Mouse (Mus musculus) cerebellum, adult 11 months (tissue): ENCODE measurements around the gene Sult6b2.
A peak's percentile ranks its signal among the peaks of the same experiment; 100 is the strongest.

Source experiments
- DNase-seq: peaks from one replicate; pipeline ENCODE4 v3.0.0; 2022

The Sult6b2 gene

DNA sequence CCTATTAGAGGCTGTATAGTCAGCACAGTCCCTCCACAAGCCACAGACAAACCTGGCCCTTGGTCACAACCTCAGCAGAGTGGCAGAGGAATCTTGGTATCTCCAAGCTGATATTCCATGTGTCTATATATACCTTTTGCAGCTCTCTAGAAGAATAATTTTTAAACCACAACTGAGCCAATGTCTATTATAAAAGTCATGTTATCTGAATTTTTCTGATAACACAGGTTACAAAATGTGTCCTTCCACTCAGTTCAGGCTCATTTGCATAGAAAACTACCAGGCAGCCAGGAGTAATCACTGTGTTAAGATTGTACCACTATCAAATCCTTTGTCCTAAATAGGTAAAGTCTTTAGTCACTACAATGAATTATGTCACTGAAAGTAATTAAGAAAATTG lies at the start of gene Sult6b2:
TSS of gene Sult6b2 (minus strand) at position 101 of the 400 bp plus-strand sequence.
- DNase-seq = no peak

DNA sequence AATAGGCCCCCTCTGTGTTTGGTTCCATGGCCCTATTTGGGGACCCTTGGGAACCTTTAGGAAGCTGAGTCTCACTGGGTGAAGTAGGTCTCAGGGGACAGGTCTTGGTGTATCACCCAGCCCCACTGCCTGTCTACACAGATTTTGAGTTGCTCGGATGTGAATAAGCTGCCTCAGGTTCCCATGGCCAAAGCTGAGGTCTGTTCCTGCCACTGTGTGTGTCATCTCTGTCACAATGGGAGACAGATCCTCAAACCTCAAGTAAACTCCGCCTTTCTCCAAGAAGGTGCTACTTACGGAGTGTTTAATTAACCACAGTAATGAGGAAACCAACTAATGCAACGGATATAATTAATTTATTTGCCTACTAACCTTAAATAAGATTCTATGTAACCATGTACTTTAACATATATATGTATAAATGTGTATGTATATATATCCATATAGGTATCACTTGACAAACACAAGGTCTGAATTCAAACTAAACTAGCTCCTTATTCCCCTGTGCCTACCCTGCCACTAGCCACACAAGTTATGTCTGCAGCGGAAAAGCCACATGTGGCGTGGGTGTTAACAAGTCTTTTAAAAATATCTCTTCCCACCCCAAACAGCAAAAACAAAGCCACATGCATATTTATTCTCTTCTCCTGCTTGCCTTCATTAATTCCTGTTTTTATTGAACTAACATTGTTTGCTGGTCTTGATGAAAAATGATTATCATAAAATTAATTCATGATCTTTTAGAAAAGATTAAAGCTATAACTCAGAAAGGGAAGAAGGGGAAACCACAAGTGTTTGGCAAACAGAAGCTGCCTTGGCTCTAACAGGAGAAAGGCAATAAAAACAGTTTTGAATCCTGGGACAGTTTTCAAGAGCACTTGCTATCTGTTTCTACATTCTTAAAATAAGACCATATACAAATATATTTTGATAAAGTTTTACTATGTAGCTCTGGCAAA lies 48.4 kb upstream of the Sult6b2 start:
- no peak for DNase-seq

DNA sequence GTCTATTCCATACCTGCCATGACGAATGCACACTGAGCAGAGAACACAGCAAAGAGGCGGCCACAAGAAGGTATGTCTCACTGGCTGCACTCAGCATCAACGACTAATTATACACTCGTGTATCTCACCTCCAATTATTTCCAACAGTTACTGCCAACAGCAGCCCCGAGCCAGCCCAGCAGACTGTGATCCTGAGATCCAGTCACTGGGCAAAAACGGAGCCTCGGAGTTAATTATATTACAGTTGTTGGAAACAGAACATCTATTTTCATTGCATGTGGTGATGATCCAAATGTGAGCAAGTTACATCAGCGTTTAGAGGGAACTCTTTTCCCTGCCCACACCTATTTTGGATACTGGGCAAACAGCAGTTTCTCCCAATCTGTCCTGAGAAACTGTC lies 46.1 kb upstream of the Sult6b2 start:
- DNase-seq = no peak

DNA sequence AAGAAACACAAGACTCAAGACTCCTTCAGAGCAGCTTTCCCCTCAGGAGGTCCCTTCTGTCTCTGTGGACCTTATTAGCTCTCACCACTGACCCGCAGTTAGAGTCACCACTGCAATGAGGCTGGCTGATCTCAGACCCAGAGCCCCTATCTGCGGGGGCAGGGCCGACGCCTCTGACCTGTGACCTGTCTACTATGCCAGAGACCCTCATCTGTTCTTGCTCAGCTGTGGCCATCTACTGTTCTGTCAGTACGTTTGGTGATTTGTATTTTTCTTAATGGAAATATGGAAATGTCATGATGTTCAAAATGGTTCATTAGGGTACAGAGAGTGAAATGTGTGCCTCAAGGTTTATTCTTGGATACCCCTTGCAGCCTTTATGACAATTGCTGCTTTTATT lies 45.0 kb upstream of the Sult6b2 start:
- no peak for DNase-seq

DNA sequence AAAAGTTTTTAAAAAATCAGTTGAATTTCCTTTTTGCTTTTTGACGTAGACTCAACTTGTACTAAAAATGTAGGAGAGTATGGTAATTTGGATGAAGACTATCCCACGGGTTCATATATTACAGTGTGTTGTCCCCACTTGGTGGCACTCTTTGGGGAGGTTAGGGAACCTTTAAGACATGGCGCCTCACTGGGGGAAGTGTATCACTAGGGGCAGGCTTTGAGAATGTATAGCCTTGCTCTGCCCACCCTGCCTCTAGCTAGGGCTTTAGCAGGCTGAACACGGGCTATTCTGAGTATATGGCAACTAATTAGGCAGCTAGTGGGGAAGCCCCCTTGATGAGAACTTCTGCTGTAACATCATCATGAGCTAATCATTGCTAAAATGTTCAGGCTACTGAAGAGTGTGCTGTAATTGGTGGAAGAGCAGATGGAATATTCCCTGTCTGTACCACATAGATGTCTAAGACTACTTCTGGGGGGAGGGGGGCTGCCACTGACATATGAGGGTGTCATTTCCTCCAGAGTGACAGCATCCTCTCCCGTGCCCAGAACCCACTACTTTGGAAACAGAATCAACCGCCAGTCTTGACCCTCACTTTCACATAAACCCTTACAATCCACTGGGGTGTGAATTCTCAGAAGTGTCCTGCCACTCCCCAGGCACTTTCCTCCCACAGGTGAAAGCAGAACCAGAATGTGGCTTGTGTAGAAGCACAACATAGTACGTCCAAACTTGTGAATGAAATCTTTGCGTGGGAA lies 43.8 kb upstream of the Sult6b2 start:
- no peak for DNase-seq

DNA sequence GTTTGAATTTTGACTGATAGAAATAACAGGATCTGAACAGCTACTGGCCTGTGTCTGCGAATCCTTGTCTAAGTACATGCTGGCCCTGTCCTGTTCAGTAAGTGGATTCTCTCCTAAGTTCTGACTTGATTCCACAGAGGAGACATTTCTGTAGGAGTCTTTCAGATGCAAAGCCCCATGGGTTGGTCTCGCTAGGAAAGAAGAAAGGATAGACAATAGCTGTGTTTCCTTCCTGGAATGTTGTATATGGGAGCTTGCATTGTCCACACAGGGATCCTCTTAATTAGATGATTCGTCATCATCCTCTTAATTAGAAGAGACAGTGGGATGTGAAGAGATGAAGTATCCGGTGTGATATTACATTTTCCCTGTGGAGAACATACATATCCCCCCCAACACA lies 42.6 kb upstream of the Sult6b2 start:
- DNase-seq = no peak

DNA sequence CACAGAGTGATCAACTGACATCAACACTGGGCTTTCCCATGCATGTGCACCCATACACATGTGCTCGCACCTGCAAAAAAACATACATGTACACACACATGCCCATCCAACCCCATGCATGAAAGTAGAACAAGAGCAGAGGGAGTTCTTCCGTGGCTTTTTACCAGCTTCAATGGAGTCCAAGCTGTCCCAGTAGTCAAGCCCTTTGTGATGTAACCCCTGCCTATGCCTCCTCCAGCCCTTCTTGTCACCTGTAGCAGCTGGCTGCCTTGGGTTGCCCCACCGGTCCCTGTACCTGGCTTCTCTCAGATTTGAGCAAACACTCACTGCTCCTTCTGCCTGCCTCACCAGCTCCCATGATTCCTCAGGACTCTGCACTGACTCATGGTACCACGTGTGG lies 40.8 kb upstream of the Sult6b2 start:
- no peak for DNase-seq

DNA sequence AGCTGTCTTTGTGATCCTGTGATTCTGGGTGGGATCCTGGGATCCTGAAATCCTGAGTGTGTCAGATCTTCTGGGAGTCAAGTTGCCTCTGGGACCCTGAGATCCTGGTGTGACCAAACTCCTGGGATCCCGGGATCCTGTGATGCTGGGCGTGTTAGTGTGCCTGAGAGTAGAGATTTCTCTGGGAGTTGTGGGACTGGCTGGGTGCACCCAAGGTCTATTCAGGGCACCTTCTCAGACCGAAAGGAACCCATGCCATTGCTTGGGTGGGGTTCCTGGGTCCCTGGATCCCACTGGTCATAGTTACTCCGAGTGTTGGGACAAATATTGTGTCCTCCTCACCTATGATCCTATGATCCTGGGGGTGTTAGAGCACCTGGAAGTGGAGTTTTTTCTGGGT lies 39.8 kb upstream of the Sult6b2 start:
- no peak for DNase-seq

DNA sequence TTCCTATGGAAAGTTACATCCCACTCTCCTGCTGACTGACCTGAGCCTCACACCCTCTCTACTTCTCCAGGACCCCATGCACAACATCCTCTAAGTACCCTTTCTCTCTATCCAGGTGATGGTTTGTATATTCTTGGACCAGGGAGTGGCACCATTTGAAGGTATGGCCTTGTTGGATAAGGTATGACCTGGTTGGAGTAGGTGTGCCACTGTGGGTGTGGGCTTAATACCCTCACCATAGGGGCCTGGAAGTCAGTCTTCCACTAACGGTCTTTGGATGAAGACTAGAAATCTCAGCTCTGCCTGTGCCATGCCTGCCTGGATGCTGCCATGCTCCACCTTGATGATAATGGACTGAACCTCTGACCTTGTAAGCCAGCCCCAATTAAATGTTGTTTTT lies 34.2 kb upstream of the Sult6b2 start:
- DNase-seq = no peak

DNA sequence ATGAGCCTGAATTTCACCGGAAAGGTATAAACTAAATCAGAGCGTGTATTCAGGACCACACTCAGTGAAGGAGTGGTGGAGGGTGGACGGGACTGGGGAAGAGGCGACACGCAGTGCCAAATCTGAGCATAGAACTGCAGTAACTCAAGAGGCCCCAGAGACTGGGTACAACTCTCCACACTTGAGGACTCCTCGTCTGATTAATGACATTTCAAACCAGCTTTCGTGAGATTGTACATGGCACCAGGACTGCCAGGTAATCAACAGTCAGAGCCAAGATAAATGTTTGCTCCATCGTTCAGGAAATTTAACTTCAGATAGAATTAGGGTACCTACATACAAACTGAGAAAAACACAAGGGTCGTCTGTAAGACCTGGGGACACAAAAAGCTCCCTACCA lies 33.0 kb upstream of the Sult6b2 start:
- no peak for DNase-seq

DNA sequence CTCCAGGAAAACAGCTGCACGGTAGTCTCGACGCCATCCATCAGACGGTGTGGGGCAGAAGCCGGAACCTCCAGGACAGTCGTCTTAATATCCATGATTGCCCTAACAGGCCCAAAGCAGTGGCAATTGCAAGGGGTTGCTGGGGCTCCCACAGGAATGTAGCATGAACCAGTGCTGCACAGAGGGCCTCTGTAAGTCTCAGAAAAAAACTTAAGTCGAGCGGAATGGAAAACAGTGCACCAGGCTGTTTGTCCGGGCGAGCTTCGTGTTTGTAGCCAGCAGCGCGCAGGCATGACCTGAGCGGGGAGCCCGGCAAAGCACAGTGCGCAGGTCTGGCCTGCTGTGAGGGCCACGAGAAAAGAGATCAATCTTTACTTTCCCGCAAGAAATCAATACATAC lies 31.4 kb upstream of the Sult6b2 start:
- DNase-seq = no peak

DNA sequence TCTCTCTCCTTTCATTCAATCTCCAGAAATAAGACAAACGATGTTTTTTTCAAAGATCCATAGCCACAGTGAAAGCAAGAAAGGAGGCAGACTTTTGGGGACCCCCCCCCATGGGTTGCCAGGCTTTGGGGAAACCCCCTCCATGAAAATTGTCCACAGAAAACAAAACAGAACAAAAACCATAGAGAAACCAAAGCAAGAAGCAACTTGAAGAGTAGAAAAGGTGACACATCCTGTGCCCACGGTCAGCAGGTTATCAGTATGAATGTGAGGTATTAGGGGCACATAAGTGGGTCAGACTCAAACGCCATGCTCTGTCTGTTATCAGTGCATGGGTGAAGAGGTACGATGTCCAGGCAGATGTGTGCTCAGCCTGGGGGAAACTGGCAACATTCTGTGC lies 30.6 kb upstream of the Sult6b2 start:
- DNase-seq = no peak

DNA sequence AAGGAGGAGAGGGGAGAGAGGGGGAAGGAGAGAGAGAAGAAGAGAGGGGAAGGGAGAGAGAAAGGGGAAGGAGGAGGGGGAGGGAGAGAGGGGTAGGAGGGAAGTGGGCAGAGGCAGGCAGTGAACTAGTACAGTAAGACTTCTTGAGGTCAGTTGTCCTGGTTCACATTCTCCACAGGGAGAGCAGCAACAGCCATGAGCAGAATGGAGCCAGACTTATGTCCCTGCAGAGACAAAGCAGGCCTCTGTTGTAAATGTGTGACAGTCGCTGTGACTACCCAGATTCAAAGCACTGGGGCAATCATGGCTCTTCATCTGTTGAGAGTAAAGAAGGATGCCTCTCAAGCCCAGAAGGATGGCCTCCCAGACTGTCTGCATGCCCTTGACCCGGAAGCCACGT lies 27.4 kb upstream of the Sult6b2 start:
- DNase-seq = no peak

DNA sequence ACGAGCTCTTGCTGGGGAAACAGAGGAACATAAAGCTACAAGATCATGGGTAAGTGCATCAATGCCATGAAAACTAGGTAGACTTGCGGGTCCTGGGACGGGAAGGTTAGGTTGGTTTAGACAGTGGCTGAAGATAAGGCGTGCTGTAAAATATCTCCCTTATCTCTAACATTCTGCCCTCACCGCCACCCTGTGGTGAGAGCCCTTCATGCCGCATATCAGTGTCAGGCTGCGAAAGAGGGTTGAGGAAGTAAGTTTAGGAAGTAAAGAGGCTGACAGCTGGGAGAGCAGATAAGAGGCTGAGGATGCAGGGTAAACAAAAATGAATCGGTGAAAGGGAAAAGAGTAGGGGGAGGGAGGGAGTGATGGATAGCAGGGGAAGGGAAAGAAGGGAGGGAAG lies 26.9 kb upstream of the Sult6b2 start:
- no peak for DNase-seq

DNA sequence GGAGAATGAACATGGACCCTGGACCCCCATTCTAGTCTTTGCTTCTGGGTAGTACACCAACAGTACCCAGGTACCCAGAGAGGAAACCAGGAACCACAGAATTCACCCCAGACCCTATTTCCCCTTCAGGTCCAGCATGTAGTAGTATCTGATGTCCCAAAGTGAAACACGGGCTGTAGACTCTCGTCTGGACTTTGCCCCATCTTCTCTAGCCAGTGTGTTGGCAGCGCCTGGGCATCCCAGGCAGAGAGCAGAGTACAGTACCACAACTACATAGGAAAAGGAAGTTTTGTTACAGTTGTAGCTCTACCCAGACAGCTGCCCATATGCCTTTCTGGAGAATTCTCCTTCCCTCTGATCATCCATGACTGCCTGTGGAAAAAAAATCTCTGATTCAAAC lies 25.9 kb upstream of the Sult6b2 start:
- no peak for DNase-seq

DNA sequence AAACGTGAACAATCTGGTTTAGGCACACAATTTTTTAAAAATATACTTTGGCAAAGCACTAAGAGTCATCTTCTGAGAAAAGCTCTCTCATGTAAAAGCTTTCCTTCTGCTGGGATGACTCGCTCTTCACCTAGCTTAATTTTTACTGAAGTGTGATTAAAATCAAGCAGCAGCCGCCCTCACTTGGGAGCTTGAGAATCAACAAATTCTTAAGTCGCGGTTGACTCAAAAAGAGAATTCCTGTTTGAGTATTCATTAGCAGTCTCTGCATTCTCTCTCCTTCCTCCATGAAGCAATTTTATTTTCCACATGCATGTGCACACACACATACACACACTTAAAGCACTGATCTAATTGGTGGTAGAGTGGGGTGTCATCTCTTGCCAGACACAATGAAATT lies 21.1 kb upstream of the Sult6b2 start:
- DNase-seq = no peak

DNA sequence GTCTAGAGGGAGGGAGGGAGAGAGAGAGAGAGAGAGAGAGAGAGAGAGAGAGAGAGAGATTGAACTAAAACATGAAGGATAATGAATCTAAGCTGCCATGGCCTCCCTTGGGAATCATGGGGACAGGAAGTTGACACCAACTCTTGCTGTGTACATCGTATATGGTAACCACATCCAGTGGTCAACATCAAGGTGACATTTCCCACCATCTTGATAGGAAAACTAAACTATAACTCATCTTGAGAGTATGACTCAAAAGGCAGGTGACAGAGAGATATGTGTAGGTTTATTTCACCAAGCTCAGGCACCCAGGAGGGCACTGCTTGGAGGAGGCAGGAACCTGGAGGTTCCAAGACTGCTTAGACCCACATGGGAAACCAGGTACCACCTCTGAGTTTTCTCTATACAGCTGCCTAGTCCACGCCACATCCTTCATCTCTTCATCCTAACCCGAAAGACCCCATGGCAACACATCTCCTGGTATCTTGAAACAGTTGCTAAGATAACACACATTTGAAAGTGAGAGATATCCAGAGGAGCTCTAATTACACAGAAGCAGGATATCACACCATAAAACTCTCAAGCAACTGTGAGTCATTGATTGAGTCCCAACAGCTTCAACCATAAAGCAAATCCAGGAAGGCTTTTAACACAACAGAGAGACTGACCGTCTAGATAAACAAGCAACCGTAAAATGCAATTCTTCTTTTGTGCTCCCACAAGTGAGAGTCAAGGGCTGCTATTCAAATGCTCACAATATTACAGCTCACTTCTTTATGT lies 18.9 kb upstream of the Sult6b2 start:
- no peak for DNase-seq

DNA sequence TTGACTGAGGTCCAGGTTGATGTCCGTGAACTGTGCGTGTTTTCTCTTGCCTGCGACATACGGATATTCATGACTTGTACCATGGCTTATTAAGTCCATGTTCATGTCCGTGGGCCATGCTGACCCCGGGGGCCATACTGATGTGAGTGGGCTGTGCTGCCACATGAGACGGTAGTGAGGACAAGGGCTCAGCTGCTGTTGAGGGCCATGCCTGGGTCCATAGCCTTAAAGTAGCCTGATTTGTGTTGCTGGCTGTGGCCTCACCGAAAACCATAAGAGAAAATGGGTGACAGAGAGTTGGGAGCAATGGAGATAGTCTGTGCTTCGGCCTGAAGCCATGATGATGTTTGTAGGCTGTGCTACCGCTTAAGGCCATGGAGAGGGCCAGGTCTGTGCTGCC lies 14.0 kb upstream of the Sult6b2 start:
- no peak for DNase-seq

DNA sequence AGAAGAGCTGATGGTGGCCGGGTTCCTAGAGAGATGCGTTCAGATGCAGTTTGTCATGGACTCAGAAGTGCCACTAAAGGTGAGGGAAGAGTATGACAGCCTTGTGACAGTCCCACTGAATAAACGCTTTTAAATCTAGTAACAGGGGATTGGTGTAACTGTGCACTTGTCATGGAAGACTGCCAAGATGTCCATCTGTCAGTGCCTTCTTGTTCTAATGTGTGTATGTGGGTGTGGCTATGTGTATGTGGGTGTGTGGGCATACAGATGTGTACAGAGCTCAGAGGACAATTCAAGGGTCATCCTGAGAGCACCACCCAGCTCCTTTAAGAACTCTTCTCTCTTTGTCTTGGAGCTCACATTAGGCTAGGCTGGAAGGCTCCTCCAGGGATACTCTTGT lies 11.2 kb upstream of the Sult6b2 start:
- DNase-seq = no peak

DNA sequence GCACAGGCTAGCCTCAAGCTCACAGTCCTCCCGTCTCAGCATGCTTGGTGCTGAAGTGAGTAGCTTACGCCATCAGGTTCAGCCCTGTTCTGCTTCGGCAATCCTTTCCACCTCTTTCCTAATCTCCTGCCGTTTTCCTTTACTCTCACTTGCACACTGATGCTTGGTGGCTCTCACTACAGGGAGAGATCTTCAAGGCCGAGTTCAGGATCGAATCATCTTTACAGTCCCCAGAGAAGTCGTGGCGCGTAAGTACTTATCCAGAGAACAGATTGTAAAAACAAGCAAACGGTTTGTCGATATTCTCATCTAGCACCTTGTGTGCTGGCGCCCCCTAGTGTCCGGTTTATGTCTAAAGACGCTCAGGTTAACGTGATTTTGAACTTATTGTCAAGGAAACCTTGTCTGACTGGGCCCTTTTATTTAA lies 10.2 kb upstream of the Sult6b2 start:
- DNase-seq = peak; percentile 79

DNA sequence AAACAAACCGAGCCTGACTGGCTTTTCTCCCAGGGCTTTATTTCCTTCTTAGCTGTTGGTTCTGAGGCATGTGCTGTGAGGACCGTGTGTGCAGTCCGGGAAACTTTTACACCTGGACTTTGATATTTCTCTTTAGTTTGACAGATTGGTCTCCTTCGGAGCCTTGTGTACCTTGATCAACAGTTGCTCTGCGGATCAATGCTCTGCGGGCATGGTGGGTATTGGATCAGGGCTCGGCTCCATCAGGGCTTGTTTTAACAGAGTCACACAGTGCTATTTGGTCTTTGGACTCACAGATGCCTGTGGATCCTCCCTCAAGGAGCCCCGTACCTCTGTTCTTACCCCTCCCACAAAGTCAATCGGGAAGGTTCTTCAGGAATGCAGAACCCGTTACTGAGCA lies 9.7 kb upstream of the Sult6b2 start:
- no peak for DNase-seq

DNA sequence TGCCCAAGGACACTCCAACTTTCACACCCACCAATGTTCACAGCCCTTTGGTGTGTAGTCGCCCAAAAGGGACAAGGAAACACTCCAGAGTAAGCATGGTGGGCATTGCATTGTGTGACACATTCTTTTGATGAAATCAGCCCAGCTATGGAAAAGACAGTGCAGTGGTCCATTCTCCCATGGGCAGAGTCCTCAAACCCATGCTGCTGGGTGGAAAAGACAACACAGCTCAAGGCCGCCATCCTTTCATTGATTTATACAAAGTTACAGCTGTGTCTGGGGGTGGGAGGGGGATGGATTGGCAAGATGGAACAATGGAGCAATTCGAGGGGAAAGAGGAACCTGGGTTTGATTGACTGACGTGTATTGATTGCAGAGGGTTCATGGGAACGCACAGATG lies 8.7 kb upstream of the Sult6b2 start:
- DNase-seq = no peak

DNA sequence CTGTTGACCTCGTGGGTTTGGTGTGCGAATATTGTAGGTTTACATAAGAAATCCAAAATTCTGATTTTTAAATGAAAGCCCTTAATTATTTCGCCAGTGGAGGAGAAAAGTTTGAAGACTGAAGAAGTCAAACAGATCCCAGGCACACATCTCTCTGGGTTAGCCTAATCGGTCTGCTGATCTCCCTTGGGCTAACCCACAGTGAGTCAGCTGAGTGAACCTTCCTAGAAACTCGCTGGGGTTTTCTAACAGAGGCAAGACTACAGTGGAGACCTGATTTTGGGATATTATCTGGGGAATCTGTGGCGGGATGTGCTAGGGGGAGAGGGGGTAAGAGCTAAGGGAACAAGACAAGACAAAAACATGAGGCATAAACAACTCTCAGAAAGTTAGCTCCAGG lies 5.9 kb upstream of the Sult6b2 start:
- DNase-seq = no peak
